Mouse (Mus musculus) intestine, embryonic 15.5 days (tissue): Measurements from ENCODE around the gene Chst3. TPM values are rescaled to one million over a fixed set of nuclear protein-coding genes. Genes with fewer than 3 reads are reported as not detected.

Source experiments
- ATAC-seq: fragments of 200-750 bp; cut with Nextera tagmentation; 2 replicates; pipeline ENCODE4 v1.8.0; 2017; ENCODE audit warnings: moderate TSS enrichment, moderate library complexity
- H3K27ac ChIP-seq: fragments of 300-500 bp; sonication (generic); 2 replicates; pipeline ENCODE4 v1.5.1; 2015; ENCODE audit warnings: mild to moderate bottlenecking, inconsistent platforms
- H3K27me3 ChIP-seq: fragments of 300-500 bp; sonication (generic); replicated peaks from 2 replicates; pipeline ENCODE4 v1.6.1; 2015; ENCODE audit warnings: inconsistent platforms
- H3K36me3 ChIP-seq: fragments of 300-500 bp; sonication (generic); 2 replicates; pipeline ENCODE4 v1.6.1; 2015; ENCODE audit warnings: inconsistent platforms
- H3K4me1 ChIP-seq: fragments of 300-500 bp; sonication (generic); replicated peaks from 2 replicates; pipeline ENCODE4 v1.6.1; 2015; ENCODE audit warnings: inconsistent platforms
- H3K4me2 ChIP-seq: fragments of 300-500 bp; sonication (generic); replicated peaks from 2 replicates; pipeline ENCODE4 v1.6.1; 2015; ENCODE audit warnings: mild to moderate bottlenecking, inconsistent platforms
- H3K4me3 ChIP-seq: fragments of 300-500 bp; sonication (generic); replicated peaks from 2 replicates; pipeline ENCODE4 v1.5.1; 2015; ENCODE audit warnings: inconsistent platforms
- H3K9ac ChIP-seq: fragments of 300-500 bp; sonication (generic); 2 replicates; pipeline ENCODE4 v1.6.1; 2015; ENCODE audit warnings: inconsistent platforms
- H3K9me3 ChIP-seq: fragments of 300-500 bp; sonication (generic); 2 replicates; pipeline ENCODE4 v1.6.1; 2016; ENCODE audit warnings: inconsistent platforms
- WGBS: fragments of 180-500 bp; shearing (Covaris S2); methylation state at CpG from one replicate; pipeline ENCODE4 v1.1.7; 2015; 5-methylcytosine and 5-hydroxymethylcytosine counted together
- polyA plus RNA-seq: library from polyadenylated mRNA; unstranded; fragments of >200 nt; fragmentation: Nextera tagmentation; extraction: Ambion mirVana; gene quantifications from 2 replicates; pipeline ENCODE4 v1.2.1, GENCODE M21; 2015

The Chst3 gene
- polyA plus RNA-seq, 1 experiment from 2014 or later = 1.9 TPM

DNA sequence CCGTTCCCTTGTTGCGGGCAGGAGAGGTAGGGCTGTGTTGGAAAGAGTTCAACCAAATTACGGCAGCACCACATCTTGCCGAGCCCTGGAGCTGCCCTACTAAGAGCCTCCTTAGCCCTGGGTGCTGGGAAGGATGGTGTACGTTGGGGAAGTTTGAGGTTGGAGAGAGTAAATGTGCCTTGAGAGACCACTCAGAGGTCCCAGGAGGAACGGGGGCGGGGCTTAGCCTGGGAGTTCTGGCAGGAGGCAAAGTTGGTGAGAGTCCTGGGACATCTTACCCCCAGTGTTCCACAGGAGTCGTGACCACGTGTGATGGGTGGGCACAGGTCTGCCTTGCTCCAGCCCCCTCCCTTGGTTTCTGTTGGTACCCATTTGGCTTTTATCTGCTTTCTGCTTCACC lies 84.9 kb downstream of the Chst3 start:
- H3K4me1 ChIP-seq = peaks cover 9% of the 10 kb centered on the region; the same call in 1 of the 2 replicates
- H3K36me3 ChIP-seq = no peaks in the 10 kb centered on the region
- no peak overlapping the region for H3K27ac ChIP-seq
- H3K4me3 ChIP-seq = no peak overlapping the region
- 48% methylated on average over 9 of the region's 9 CpGs for WGBS
- ATAC-seq = no peak
- H3K9ac ChIP-seq = no peak overlapping the region
- no peaks in the 10 kb centered on the region for H3K27me3 ChIP-seq
- H3K4me2 ChIP-seq = no peak overlapping the region
- no peaks in the 10 kb centered on the region for H3K9me3 ChIP-seq

DNA sequence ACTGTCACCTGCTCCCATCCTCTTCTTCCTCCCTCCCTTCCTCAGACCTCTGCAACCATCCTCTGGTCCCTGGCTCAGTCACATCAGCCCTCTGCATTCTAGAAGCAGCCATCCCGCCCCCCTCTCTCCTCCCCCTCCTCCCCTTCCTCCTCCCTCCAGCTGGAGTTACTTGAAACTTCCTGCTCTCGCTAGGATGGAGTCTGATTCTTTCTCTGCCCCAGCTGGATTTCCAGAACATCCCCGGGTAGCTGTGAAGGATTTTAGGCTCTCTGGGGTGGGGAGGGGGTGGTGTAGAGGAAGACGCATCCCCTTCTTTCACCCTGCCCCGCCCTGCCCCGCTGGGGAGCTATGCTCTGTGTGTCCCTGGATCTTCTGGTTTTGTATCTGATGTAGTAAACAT lies 85.6 kb downstream of the Chst3 start:
- peak; percentile 34 for ATAC-seq
- Histone ChIP-seq H3K9ac (no peak overlapping the region), H3K4me3 (no peak overlapping the region), H3K36me3 (no peaks in the 10 kb centered on the region), H3K27ac (peak overlapping the region; percentile 29; the same call in 1 of the 2 replicates), H3K27me3 (no peaks in the 10 kb centered on the region), H3K4me1 (peaks cover 9% of the 10 kb centered on the region; the same call in 1 of the 2 replicates), H3K4me2 (no peak overlapping the region), H3K9me3 (no peaks in the 10 kb centered on the region)
- WGBS = 25% methylated on average over 6 of the region's 6 CpGs

Other genes with a start within 250 kb of the Chst3 start
- gene Ascc1, start 216.5 kb downstream of the Chst3 start, polyA plus RNA-seq = 45.2 and 45.3 TPM in 2 replicates
- 99.9 and 101 TPM in 2 replicates for gene Anapc16, start 216.1 kb downstream of the Chst3 start, polyA plus RNA-seq
- gene Spock2, start 113.0 kb downstream of the Chst3 start, polyA plus RNA-seq = 3.7 and 4.2 TPM in 2 replicates
- gene Psap, start 58.4 kb upstream of the Chst3 start, polyA plus RNA-seq = 144 and 147 TPM in 2 replicates
- gene Vsir, start 127.6 kb upstream of the Chst3 start, polyA plus RNA-seq = 7.2 and 9.0 TPM in 2 replicates
- gene Gm17455, start 180.5 kb upstream of the Chst3 start, polyA plus RNA-seq = 0.28 TPM in 1 of 2 replicates, not detected in the other